Mouse (Mus musculus) layer of hippocampus, adult 8-10 months (tissue): ENCODE results near the gene Dhx58. TPM values are rescaled to one million over a fixed set of nuclear protein-coding genes. Genes with fewer than 3 reads are reported as not detected.

Source experiments
- DNase-seq, 2 experiments: peaks; one replicate each; pipeline ENCODE4 v3.0.0; 2022; ENCODE audit warnings: low spot score in 2 of 2
- total RNA-seq, 4 experiments: library from RNA; stranded (reverse); gene quantifications; 2 replicates each; pipeline ENCODE4 v1.2.4; 2022

The Dhx58 gene
- total RNA-seq, 4 experiments from 2014 or later, result 2.7 to 5.3 (median 3.4) TPM

- DNase-seq, result no peak
These were observed 57.8 kb downstream of the Dhx58 start for GRCm38 (mm10) chr11:100646265-100646664.

Other genes with a start within 250 kb of the Dhx58 start
- 100 to 1,000 TPM in 3 of 4 experiments, 10 to 100 TPM in 1; 97.9 to 121 (median 111) TPM for gene Klhl11, start 231.5 kb downstream of the Dhx58 start, total RNA-seq
- gene Acly, start 176.3 kb downstream of the Dhx58 start, total RNA-seq, result 100 to 1,000 TPM; 121 to 136 (median 128) TPM
- gene Ttc25, start 158.7 kb downstream of the Dhx58 start, total RNA-seq, result 1 to 10 TPM in 3 of 4 experiments, under 1 TPM in 1; 0.71 to 1.9 (median 1.6) TPM
- gene Cnp, start 129.4 kb downstream of the Dhx58 start, total RNA-seq, result 100 to 1,000 TPM; 162 to 216 (median 203) TPM
- gene Nkiras2, start 85.0 kb downstream of the Dhx58 start, total RNA-seq, result 10 to 100 TPM; 11.7 to 13.4 (median 12.1) TPM
- gene Dnajc7, start 84.1 kb downstream of the Dhx58 start, total RNA-seq, result 100 to 1,000 TPM; 255 to 304 (median 273) TPM
- gene Zfp385c, start 11.8 kb downstream of the Dhx58 start, total RNA-seq, result under 1 TPM in 3 of 4 experiments, not detected in 1; 0.16 to 0.41 (median 0.18) TPM
- 10 to 100 TPM; 50.9 to 62.0 (median 58.0) TPM for gene Kat2a, start 8.2 kb upstream of the Dhx58 start, total RNA-seq
- not detected for gene Hspb9, start 9.6 kb upstream of the Dhx58 start, total RNA-seq
- gene Rab5c, start 33.9 kb upstream of the Dhx58 start, total RNA-seq, result 100 to 1,000 TPM; 134 to 163 (median 148) TPM
- gene Kcnh4, start 55.7 kb upstream of the Dhx58 start, total RNA-seq, result 1 to 10 TPM; 2.3 to 3.4 (median 2.7) TPM
- not detected for gene Hcrt, start 58.7 kb upstream of the Dhx58 start, total RNA-seq
- 1 to 10 TPM; 6.2 to 7.7 (median 6.9) TPM for gene Ghdc, start 66.7 kb upstream of the Dhx58 start, total RNA-seq
- gene Stat5b, start 146.5 kb upstream of the Dhx58 start, total RNA-seq, result 10 to 100 TPM; 13.3 to 18.4 (median 15.6) TPM
- 1 to 10 TPM; 2.5 to 3.8 (median 2.8) TPM for gene Stat5a, start 155.1 kb upstream of the Dhx58 start, total RNA-seq
- 10 to 100 TPM; 42.9 to 75.3 (median 52.9) TPM for gene Stat3, start 235.3 kb upstream of the Dhx58 start, total RNA-seq